8 mouse cellular contexts compared by ENCODE assay signal in genomic region chr10:111165219-111165981, GRCm38 (mm10). TPM values are rescaled to one million over a fixed set of nuclear protein-coding genes. Genes with fewer than 3 reads are reported as not detected.
DNase-seq lines count a peak whose midpoint lies in the region; ATAC-seq lines count a peak whose summit lies in the region.

No protein-coding gene starts in this region.

- peaks cover 14% of the 10 kb centered on the region for H3K4me1 ChIP-seq in midbrain, embryonic 16.5 days (ENCODE audit: control insufficient read depth, insufficient read depth, low read length)

- H3K4me2 ChIP-seq in midbrain, embryonic 16.5 days (ENCODE audit: low read length) = peak overlapping the region; percentile 64

- peak; percentile 87 for ATAC-seq in midbrain, embryonic 16.5 days

- no peaks in the 10 kb centered on the region for H3K36me3 ChIP-seq in midbrain, embryonic 16.5 days (ENCODE audit: control insufficient read depth, insufficient read depth, low read length)

- peak; percentile 96 for DNase-seq in heart, adult 11 months
- no peak for DNase-seq in heart, adult 8-10 months (ENCODE audit: low spot score)
- peak; percentile 80 for DNase-seq in cerebellum, adult 9-11 months
- peak; percentile 10 to 18 for DNase-seq in gastrocnemius, adult 8-10 months (ENCODE audit: low spot score in 2 of 2)
- DNase-seq in induced T-regulatory cell, adult 2 months (ENCODE audit: low read depth) = peak; percentile 88
- peak; percentile 77 for DNase-seq in liver
- DNase-seq in spleen, postnatal 4 days (ENCODE audit: low spot score in 2 of 2) = peak; percentile 70 to 86

- no peaks in the 10 kb centered on the region for H3K9me3 ChIP-seq in midbrain, embryonic 16.5 days (replicated peaks; ENCODE audit: control insufficient read depth, low read length, poor library complexity, severe bottlenecking)

- no peaks in the 10 kb centered on the region for H3K27me3 ChIP-seq in midbrain, embryonic 16.5 days (ENCODE audit: control insufficient read depth, insufficient read depth, low read depth, low read length)

- WGBS in midbrain, embryonic 16.5 days = under 1% methylated on average over 52 of the region's 52 CpGs

- H3K27ac ChIP-seq in midbrain, embryonic 16.5 days (ENCODE audit: low read length) = peak overlapping the region; percentile 82

- H3K4me3 ChIP-seq in midbrain, embryonic 16.5 days (ENCODE audit: low read depth, low read length) = peak overlapping the region; percentile 97

- peak overlapping the region; percentile 98 for H3K9ac ChIP-seq in midbrain, embryonic 16.5 days (ENCODE audit: low read depth, low read length)

RNA-seq across cellular contexts. Expression of gene Osbpl8, which starts 0.8 kb away (rescaled TPM):
- 10 to 100 TPM; 73.3 to 89.1 (median 83.0) TPM for total RNA-seq in heart, adult 8-10 months (2022)
- 10 to 100 TPM; 13.7 to 16.9 (median 14.6) TPM for total RNA-seq in gastrocnemius, adult 8-10 months (2022)
- polyA plus RNA-seq in midbrain, embryonic 16.5 days (2015; fragmentation: Nextera tagmentation; extraction: Ambion mirVana) = 15.2 and 19.5 TPM in 2 replicates

Comparison
In these comparisons a context has a peak if more than half of its experiments do, and no peak if none do; other contexts are left out.
1. RNA of gene Osbpl8, which starts 0.8 kb away (total RNA-seq): 73.3 to 89.1 TPM in heart, adult 8-10 months; 13.7 to 16.9 TPM in gastrocnemius, adult 8-10 months; every median in the first group is over 4 times any median in the second.